In genomic region chr8:4481586-4481985, GRCm38 (mm10) we compare ENCODE assay signal across 25 mouse cellular contexts. TPM values are rescaled to one million over a fixed set of nuclear protein-coding genes. Genes with fewer than 3 reads are reported as not detected.
DNase-seq lines count a peak whose midpoint lies in the region; ATAC-seq lines count a peak whose summit lies in the region.
"Had no signal": no experiment of that assay in that cellular context is flagged by ENCODE, and none has a peak within 500 bp of the region (broad histone marks: within the 10 kb centered on the region; RNA-seq: fewer than 3 reads in every experiment).

No protein-coding gene starts in this region.

- 0 out of 2 replicates have a peak, but pooled peaks have one; percentile 34 for ATAC-seq in megakaryocyte-erythroid progenitor cell, adult 5-6 weeks (replicated peaks; ENCODE audit: low FRiP score, low TSS enrichment, poor library complexity, severe bottlenecking)
- ATAC-seq in hindbrain, embryonic 11.5 days (ENCODE audit: low FRiP score), result no peak
- ATAC-seq: activated CD4-positive, CD25-positive, alpha-beta regulatory T cell, adult 4 months; forebrain, embryonic 13.5 days; forebrain, embryonic 16.5 days; hindbrain, postnatal 0 days; inflammation-experienced regulatory T-cells, adult 6 months; Patski had no signal

- no peaks in the 10 kb centered on the region for H3K4me1 ChIP-seq in hindbrain, embryonic 11.5 days (replicated peaks; ENCODE audit: control insufficient read depth, insufficient read depth, low read length)
- H3K4me1 ChIP-seq: forebrain, embryonic 10.5 days; forebrain, embryonic 13.5 days; hindbrain, embryonic 10.5 days had no signal

- no peak overlapping the region for H3K9ac ChIP-seq in hindbrain, embryonic 11.5 days (ENCODE audit: low read depth, low read length)
- H3K9ac ChIP-seq: forebrain, embryonic 13.5 days; hindbrain, embryonic 14.5 days had no signal

- no peak overlapping the region for H3K4me3 ChIP-seq in hindbrain, embryonic 11.5 days (ENCODE audit: low read depth, low read length)
- H3K4me3 ChIP-seq: forebrain, embryonic 10.5 days; forebrain, embryonic 13.5 days; hindbrain, embryonic 10.5 days had no signal

- DNase-seq in heart, adult 11 months, result peak; percentile 30
- no peak for DNase-seq in heart, postnatal 25 days (ENCODE audit: low spot score)
- DNase-seq in ES-CJ7 (ENCODE audit: low read depth, low spot score), result peak; percentile 56
- DNase-seq in hindbrain, embryonic 11.5 days (ENCODE audit: low spot score), result no peak
- no peak for DNase-seq in urinary bladder, adult 2 months (ENCODE audit: low spot score)
- DNase-seq: adrenal gland, adult 8-10 months; adrenal gland, postnatal 25 days; cerebellum, adult 18-20 months; cerebellum, adult 9-10 months; cerebellum, postnatal 14 days; gastrocnemius, postnatal 10 days; gastrocnemius, postnatal 36 days; heart, postnatal 36 days had no signal

- intact Hi-C loops in heart, postnatal 25 days (cut with DNase I), result no loop called here

- no peaks in the 10 kb centered on the region for H3K27me3 ChIP-seq in hindbrain, embryonic 11.5 days (ENCODE audit: control insufficient read depth, insufficient read depth, low read length)
- H3K27me3 ChIP-seq: forebrain, embryonic 13.5 days had no signal

- no peaks in the 10 kb centered on the region for H3K9me3 ChIP-seq in hindbrain, embryonic 11.5 days (ENCODE audit: control insufficient read depth, low read length)
- H3K9me3 ChIP-seq: forebrain, embryonic 10.5 days; forebrain, embryonic 13.5 days; G1E; hindbrain, embryonic 10.5 days had no signal

- H3K36me3 ChIP-seq in hindbrain, embryonic 11.5 days (ENCODE audit: control insufficient read depth, insufficient read depth, low read length), result no peaks in the 10 kb centered on the region
- H3K36me3 ChIP-seq: forebrain, embryonic 10.5 days; G1E; hindbrain, embryonic 10.5 days had no signal

- WGBS in hindbrain, embryonic 11.5 days, result 73% methylated on average over 4 of the region's 4 CpGs

- H3K27ac ChIP-seq in hindbrain, embryonic 11.5 days (ENCODE audit: low read depth, low read length), result no peak overlapping the region
- H3K27ac ChIP-seq: forebrain, embryonic 10.5 days; forebrain, embryonic 13.5 days; hindbrain, embryonic 10.5 days; hindbrain, embryonic 14.5 days; hindbrain, postnatal 0 days had no signal

- no peak overlapping the region for H3K4me2 ChIP-seq in hindbrain, embryonic 11.5 days (replicated peaks; ENCODE audit: low read depth, low read length)
- H3K4me2 ChIP-seq: forebrain, embryonic 13.5 days; heart, embryonic 11.5 days; hindbrain, embryonic 14.5 days had no signal

RNA-seq across cellular contexts. Expression of gene Cers4, which starts 11.2 kb away (rescaled TPM):
- 10 to 100 TPM; 37.1 to 42.5 TPM for total RNA-seq in heart, postnatal 25 days (2021)
- 3.2 and 18.5 TPM in 2 replicates for total RNA-seq in megakaryocyte-erythroid progenitor cell, adult 5-6 weeks (2014; fragmentation: Nextera tagmentation)
- total RNA-seq in megakaryocyte-erythroid progenitor cell, adult 5-6 weeks (2017), result 2.8 and 3.2 TPM in 2 replicates
- 13.1 and 13.9 TPM in 2 replicates for polyA plus RNA-seq in hindbrain, embryonic 11.5 days (2014; fragmentation: Nextera tagmentation; extraction: Ambion mirVana)
- polyA plus RNA-seq in urinary bladder, adult 2 months (2012; rRNA removed), result 44.8 and 47.9 TPM in 2 replicates
- polyA plus RNA-seq: G1E had no signal

Comparison
In these comparisons a context has a peak if more than half of its experiments do, and no peak if none do; other contexts are left out.
1. DNase-seq: peak in heart, adult 11 months (single experiment) and ES-CJ7 (single experiment); none in heart, postnatal 25 days (single experiment), hindbrain, embryonic 11.5 days (single experiment) and urinary bladder, adult 2 months (single experiment).